Comparison of ENCODE assay signal across 8 mouse cellular contexts in the genomic region with DNA sequence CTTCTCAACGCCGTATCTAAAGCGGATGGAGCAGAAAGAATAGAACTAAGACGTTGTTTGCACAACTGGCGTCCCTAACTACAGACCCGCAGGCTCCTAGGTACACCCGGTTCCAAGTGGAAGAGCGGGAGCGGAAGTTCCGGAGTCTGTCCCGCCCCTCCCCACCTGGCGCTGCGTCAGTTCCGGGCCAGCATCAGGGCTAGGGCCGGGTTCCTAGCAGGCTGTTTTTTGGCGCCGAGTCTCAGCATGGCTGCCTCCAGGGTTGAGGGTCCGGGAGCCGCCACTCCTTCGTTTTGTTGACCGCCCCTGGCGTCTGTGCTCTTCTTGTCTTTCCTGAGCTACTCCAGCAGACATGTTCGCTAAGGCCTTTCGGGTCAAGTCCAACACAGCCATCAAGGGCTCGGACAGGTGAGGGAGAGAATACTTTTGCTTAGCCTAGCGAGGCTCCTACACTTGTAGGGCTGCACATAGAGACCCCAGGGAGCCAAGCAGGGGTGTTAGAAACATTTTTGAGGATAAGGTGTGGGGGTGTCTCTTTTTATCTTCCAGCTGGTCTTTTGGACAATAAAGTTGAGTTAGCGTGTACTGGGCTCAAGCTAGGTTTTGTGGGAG. TPM values are rescaled to one million over a fixed set of nuclear protein-coding genes. Genes with fewer than 3 reads are reported as not detected.
DNase-seq lines count a peak whose midpoint lies in the region; ATAC-seq and TF ChIP-seq lines count a peak whose summit lies in the region.

A gene (plus strand): TSS at position 164 of the 612 bp plus-strand sequence.

- WGBS in forebrain, embryonic 12.5 days, result under 1% methylated on average over 27 of the region's 27 CpGs
- under 1% methylated on average over 27 of the region's 27 CpGs for WGBS in heart, postnatal 0 days
- under 1% methylated on average over 27 of the region's 27 CpGs for WGBS in liver, embryonic 16.5 days (ENCODE audit: insufficient replicate concordance)
- 1% methylated on average over 27 of the region's 27 CpGs for WGBS in neural tube, embryonic 14.5 days

- H3K36me3 ChIP-seq in CH12.LX (replicated peaks in 1 of 2; ENCODE audit: control insufficient read depth in 1 of 2, insufficient read depth in 1 of 2, low read length in 1 of 2), result peaks cover 3 to 10% of the 10 kb centered on the region in 2 experiments
- H3K36me3 ChIP-seq in forebrain, embryonic 12.5 days (replicated peaks), result peaks cover 4% of the 10 kb centered on the region
- H3K36me3 ChIP-seq in heart, postnatal 0 days (replicated peaks; ENCODE audit: control insufficient read depth, insufficient read depth, low read length), result peaks cover 3% of the 10 kb centered on the region
- H3K36me3 ChIP-seq in liver, embryonic 16.5 days (ENCODE audit: control insufficient read depth, insufficient read depth), result no peaks in the 10 kb centered on the region
- no peaks in the 10 kb centered on the region; the same call in 1 of the 2 replicates for H3K36me3 ChIP-seq in neural tube, embryonic 14.5 days (ENCODE audit: control insufficient read depth, insufficient read depth, low read length)

- no peaks in the 10 kb centered on the region for H3K9me3 ChIP-seq in CH12.LX (replicated peaks; ENCODE audit: low read length)
- H3K9me3 ChIP-seq in forebrain, embryonic 12.5 days, result no peaks in the 10 kb centered on the region
- H3K9me3 ChIP-seq in heart, postnatal 0 days (replicated peaks; ENCODE audit: control insufficient read depth, low read length), result no peaks in the 10 kb centered on the region
- no peaks in the 10 kb centered on the region for H3K9me3 ChIP-seq in liver, embryonic 16.5 days (replicated peaks; ENCODE audit: control insufficient read depth, low read length)
- H3K9me3 ChIP-seq in neural tube, embryonic 14.5 days (ENCODE audit: control insufficient read depth, low read length), result no peaks in the 10 kb centered on the region

- H3K4me1 ChIP-seq in CH12.LX (ENCODE audit: control insufficient read depth in 1 of 2, insufficient read depth in 2 of 2), result peaks cover under 1 to 24% of the 10 kb centered on the region in 2 experiments; a peak in 3 of 4 replicates
- peaks cover 13% of the 10 kb centered on the region for H3K4me1 ChIP-seq in forebrain, embryonic 12.5 days
- H3K4me1 ChIP-seq in heart, postnatal 0 days (ENCODE audit: control insufficient read depth, insufficient read depth), result peaks cover 5% of the 10 kb centered on the region
- peaks cover 10% of the 10 kb centered on the region for H3K4me1 ChIP-seq in liver, embryonic 16.5 days (ENCODE audit: control insufficient read depth, low read depth, low read length)
- H3K4me1 ChIP-seq in neural tube, embryonic 14.5 days (ENCODE audit: control insufficient read depth, insufficient read depth, low read length), result peaks cover 6% of the 10 kb centered on the region

- no peak for TF ChIP-seq CTCF in CH12.LX (conservative IDR thresholded peaks at IDR 0.05 in 1 of 2, IDR thresholded peaks at IDR 0.05 in 1 of 2; ENCODE audit: low read depth in 2 of 2, low read length in 2 of 2)
- TF ChIP-seq CTCF in heart, postnatal 0 days (IDR thresholded peaks at IDR 0.05; ENCODE audit: low read depth), result no peak

- no peak for TF ChIP-seq EP300 in CH12.LX (IDR thresholded peaks at IDR 0.05; ENCODE audit: low read length)
- TF ChIP-seq EP300 in heart, postnatal 0 days (IDR thresholded peaks at IDR 0.05; ENCODE audit: low read depth), result no peak

- dilution Hi-C loops in CH12.LX (cut with MboI; ENCODE audit: extremely low pct_ligation_motif_present, extremely low pct_unique_long_range_greater_than_20kb, low sequenced_read_pairs), result no loop called here

- peak; percentile 91 for DNase-seq in CH12.LX (ENCODE audit: extremely low read depth)
- DNase-seq in c-Kit-positive CD71-positive TER-119-positive erythroid progenitor cells, embryonic 14.5 days (ENCODE audit: low spot score), result peak; percentile 86
- peak; percentile 85 for DNase-seq in heart, postnatal 0 days (ENCODE audit: low spot score)
- DNase-seq in kidney, postnatal 4 days, result peak; percentile 90 to 93
- peak; percentile 92 for DNase-seq in testis, postnatal 10 days (ENCODE audit: low spot score)

- H3K27me3 ChIP-seq in CH12.LX (replicated peaks), result no peaks in the 10 kb centered on the region
- peaks cover 9% of the 10 kb centered on the region for H3K27me3 ChIP-seq in forebrain, embryonic 12.5 days
- H3K27me3 ChIP-seq in heart, postnatal 0 days (ENCODE audit: control insufficient read depth, insufficient read depth, low read length), result no peaks in the 10 kb centered on the region
- no peaks in the 10 kb centered on the region for H3K27me3 ChIP-seq in liver, embryonic 16.5 days (ENCODE audit: control insufficient read depth, insufficient read depth, low read depth, low read length)
- no peaks in the 10 kb centered on the region for H3K27me3 ChIP-seq in neural tube, embryonic 14.5 days (ENCODE audit: control insufficient read depth, insufficient read depth, low read length)

- TF ChIP-seq POLR2A in CH12.LX (IDR thresholded peaks at IDR 0.05; ENCODE audit: low read depth, low read length), result peak; percentile 87

- no peak within 1 kb of the TSS for H3K27ac ChIP-seq in CH12.LX (ENCODE audit: insufficient read depth, low read depth)
- peak within 1 kb of the TSS; percentile 31; the same call in 1 of the 2 replicates for H3K27ac ChIP-seq in forebrain, embryonic 12.5 days
- peak within 1 kb of the TSS; percentile 46; the same call in 1 of the 2 replicates for H3K27ac ChIP-seq in heart, postnatal 0 days (ENCODE audit: low read depth)
- H3K27ac ChIP-seq in liver, embryonic 16.5 days (ENCODE audit: low read length), result peak within 1 kb of the TSS; percentile 66
- H3K27ac ChIP-seq in neural tube, embryonic 14.5 days (ENCODE audit: low read depth, low read length), result no peak within 1 kb of the TSS

- no peak; the same call in 1 of the 2 replicates for TF ChIP-seq RAD21 in CH12.LX (IDR thresholded peaks at IDR 0.05; ENCODE audit: low read depth, low read length)

- peaks cover 20% of the 10 kb centered on the region for H3K79me2 ChIP-seq in CH12.LX (replicated peaks; ENCODE audit: control insufficient read depth, extremely low read depth, insufficient read depth, poor library complexity, severe bottlenecking)

- in situ Hi-C loops in CH12.LX (cut with MboI; ENCODE audit: low pct_ligation_motif_present, low pct_unique_long_range_greater_than_20kb, low sequenced_read_pairs), result no loop called here

- ATAC-seq in forebrain, embryonic 12.5 days (ENCODE audit: low FRiP score), result peak; percentile 98
- peak; percentile 94 for ATAC-seq in heart, postnatal 0 days (ENCODE audit: insufficient read depth, low read depth)
- ATAC-seq in liver, embryonic 16.5 days (ENCODE audit: low read depth), result peak; percentile 99
- peak; percentile 100 for ATAC-seq in neural tube, embryonic 14.5 days (ENCODE audit: low read depth)

- peak within 1 kb of the TSS; percentile 90 for H3K4me2 ChIP-seq in CH12.LX (ENCODE audit: insufficient read depth, low read depth, poor library complexity, severe bottlenecking)
- peak within 1 kb of the TSS; percentile 90 for H3K4me2 ChIP-seq in forebrain, embryonic 12.5 days
- peak within 1 kb of the TSS; percentile 72 for H3K4me2 ChIP-seq in heart, postnatal 0 days (ENCODE audit: low read depth, low read length)
- peak within 1 kb of the TSS; percentile 80 for H3K4me2 ChIP-seq in liver, embryonic 16.5 days (ENCODE audit: low read depth, low read length)
- peak within 1 kb of the TSS; percentile 69 for H3K4me2 ChIP-seq in neural tube, embryonic 14.5 days (ENCODE audit: low read depth, low read length)

- H3K4me3 ChIP-seq in CH12.LX (replicated peaks in 1 of 3; ENCODE audit: low read depth in 2 of 3, low read length in 2 of 3, poor library complexity in 1 of 3), result peak within 1 kb of the TSS; percentile 67 to 94 (median 89)
- H3K4me3 ChIP-seq in forebrain, embryonic 12.5 days (replicated peaks), result peak within 1 kb of the TSS; percentile 75
- peak within 1 kb of the TSS; percentile 60 for H3K4me3 ChIP-seq in heart, postnatal 0 days (ENCODE audit: low read depth, low read length)
- H3K4me3 ChIP-seq in liver, embryonic 16.5 days (ENCODE audit: low read depth, low read length), result peak within 1 kb of the TSS; percentile 90
- peak within 1 kb of the TSS; percentile 83 for H3K4me3 ChIP-seq in neural tube, embryonic 14.5 days (ENCODE audit: low read depth, low read length)

- H3K9ac ChIP-seq in CH12.LX (ENCODE audit: insufficient read depth, low read depth), result peak within 1 kb of the TSS; percentile 68
- peak within 1 kb of the TSS; percentile 73 for H3K9ac ChIP-seq in forebrain, embryonic 12.5 days
- peak within 1 kb of the TSS; percentile 56 for H3K9ac ChIP-seq in heart, postnatal 0 days (replicated peaks; ENCODE audit: low read depth, low read length)
- peak within 1 kb of the TSS; percentile 78 for H3K9ac ChIP-seq in liver, embryonic 16.5 days (ENCODE audit: low read depth, low read length)
- peak within 1 kb of the TSS; percentile 70 for H3K9ac ChIP-seq in neural tube, embryonic 14.5 days (replicated peaks; ENCODE audit: low read depth, low read length)

TF ChIP-seq in CH12.LX, 34 proteins besides CTCF, POLR2A, EP300 and RAD21 (continues in another document):
- TF ChIP-seq CHD2 (IDR thresholded peaks at IDR 0.05; ENCODE audit: low read length) (no peak), MAFK (IDR thresholded peaks at IDR 0.05; ENCODE audit: insufficient replicate concordance, low read length) (no peak), NELFE (IDR thresholded peaks at IDR 0.05; ENCODE audit: low read depth, low read length) (peak; percentile 81; the same call in 1 of the 2 replicates), TCF12 (IDR thresholded peaks at IDR 0.05; ENCODE audit: low read depth, low read length) (peak; percentile 88), MAX (IDR thresholded peaks at IDR 0.05; ENCODE audit: low read length) (no peak), ZC3H11A (IDR thresholded peaks at IDR 0.05; ENCODE audit: low read depth, low read length) (no peak), MYC (IDR thresholded peaks at IDR 0.05; ENCODE audit: low read depth, low read length) (no peak; the same call in 1 of the 2 replicates), USF1 (IDR thresholded peaks at IDR 0.05; ENCODE audit: low read depth, low read length) (no peak), BHLHE40 (IDR thresholded peaks at IDR 0.05; ENCODE audit: low read depth, low read length) (no peak), UBTF (IDR thresholded peaks at IDR 0.05; ENCODE audit: low read depth, low read length) (no peak), CHD1 (IDR thresholded peaks at IDR 0.05; ENCODE audit: low read depth, low read length) (no peak), MXI1 (IDR thresholded peaks at IDR 0.05; ENCODE audit: low read depth, low read length) (peak; percentile 80)

RNA-seq across cellular contexts. Expression of the gene that starts here (rescaled TPM):
- total RNA-seq in CH12.LX (2012; rRNA removed), result 48.8 and 53.0 TPM in 2 replicates
- total RNA-seq in CH12.LX (2014; rRNA removed), result 41.0 and 46.9 TPM in 2 replicates
- polyA plus RNA-seq in CH12.LX (2012; ENCODE audit: insufficient read length, low read depth), result 57.2 and 64.3 TPM in 2 replicates
- 54.8 and 56.0 TPM in 2 replicates for polyA plus RNA-seq in forebrain, embryonic 12.5 days (2016; fragmentation: Nextera tagmentation; extraction: Ambion mirVana)
- total RNA-seq in heart, postnatal 0 days (2014; rRNA removed; ENCODE audit: low replicate concordance), result 16.6 and 27.0 TPM in 2 replicates
- 38.3 and 39.6 TPM in 2 replicates for polyA plus RNA-seq in heart, postnatal 0 days (2015; fragmentation: Nextera tagmentation; extraction: Ambion mirVana)
- polyA plus RNA-seq in liver, embryonic 16.5 days (2015; fragmentation: Nextera tagmentation; extraction: Ambion mirVana), result 26.8 and 27.1 TPM in 2 replicates
- polyA plus RNA-seq in neural tube, embryonic 14.5 days (2014; fragmentation: Nextera tagmentation; extraction: Ambion mirVana), result 54.8 and 58.7 TPM in 2 replicates

Comparison
In these comparisons a context has a peak if more than half of its experiments do, and no peak if none do; other contexts are left out.
1. H3K27ac ChIP-seq: peak in forebrain, embryonic 12.5 days (single experiment), heart, postnatal 0 days (single experiment) and liver, embryonic 16.5 days (single experiment); none in CH12.LX (single experiment) and neural tube, embryonic 14.5 days (single experiment).
2. Peak in every context shown above with its lines, with median percentiles within 50 percentile points of each other: DNase-seq, H3K4me2 ChIP-seq, H3K4me3 ChIP-seq, H3K9ac ChIP-seq and ATAC-seq.